Mouse (Mus musculus) CH12.LX (cell line): Measurements from ENCODE around the gene Fes. TPM values are rescaled to one million over a fixed set of nuclear protein-coding genes. Genes with fewer than 3 reads are reported as not detected.

ENCODE experiments used
- DNase-seq: peaks from one replicate; pipeline ENCODE4 v3.0.0-alpha.2; 2013; ENCODE audit errors: extremely low read depth
- H3K27ac ChIP-seq: 2 replicates; pipeline ENCODE4 v1.5.1; 2012; ENCODE audit warnings: low read depth, mild to moderate bottlenecking, control low read depth, moderate library complexity; ENCODE audit not compliant: insufficient read depth
- H3K27me3 ChIP-seq: replicated peaks from 2 replicates; pipeline ENCODE3; 2012; ENCODE audit warnings: inconsistent platforms
- H3K36me3 ChIP-seq, 2 experiments: replicated peaks in 1 of 2; 2 replicates each; pipeline versions ENCODE3 to v1.6.1; 2012; ENCODE audit warnings: inconsistent platforms in 1 of 2, low read length in 1 of 2, mild to moderate bottlenecking in 1 of 2, mixed read lengths in 1 of 2, moderate library complexity in 1 of 2; ENCODE audit not compliant: control insufficient read depth in 1 of 2, insufficient read depth in 1 of 2
- H3K4me1 ChIP-seq, 2 experiments: 2 replicates each; pipeline ENCODE4 v1.6.1; 2012; ENCODE audit warnings: inconsistent platforms in 1 of 2, moderate library complexity in 1 of 2; ENCODE audit not compliant: insufficient read depth in 2 of 2, control insufficient read depth in 1 of 2
- H3K4me2 ChIP-seq: 2 replicates; pipeline ENCODE4 v1.6.1; 2012; ENCODE audit warnings: low read depth, mild to moderate bottlenecking, control low read depth; ENCODE audit not compliant: poor library complexity, insufficient read depth, severe bottlenecking
- H3K4me3 ChIP-seq, 3 experiments: fragments of 150-350 bp in 1 of 3; sonication (generic) in 1 of 3; replicated peaks in 1 of 3; 2 replicates each; pipeline versions ENCODE3 to v1.5.1; 2011 to 2012; ENCODE audit warnings: low read depth in 2 of 3, low read length in 2 of 3, mild to moderate bottlenecking in 2 of 3, moderate library complexity in 2 of 3, control low read depth in 1 of 3, improper control_type of control experiment in 1 of 3, inconsistent platforms in 1 of 3, mixed read lengths in 1 of 3; ENCODE audit not compliant: poor library complexity in 1 of 3
- H3K79me2 ChIP-seq: replicated peaks from 2 replicates; pipeline ENCODE4 v1.6.1; 2012; ENCODE audit warnings: mild to moderate bottlenecking, moderate library complexity; ENCODE audit not compliant: control insufficient read depth, poor library complexity, insufficient read depth, severe bottlenecking; ENCODE audit errors: extremely low read depth
- H3K9ac ChIP-seq: 2 replicates; pipeline ENCODE4 v1.6.1; 2012; ENCODE audit warnings: low read depth, mild to moderate bottlenecking, control low read depth, moderate library complexity; ENCODE audit not compliant: insufficient read depth
- H3K9me3 ChIP-seq: replicated peaks from 2 replicates; pipeline ENCODE3; 2012; ENCODE audit warnings: low read length, inconsistent platforms, mixed read lengths
- BHLHE40 ChIP-seq: IDR thresholded peaks from 2 replicates; pipeline ENCODE4 v1.6.1; 2011; ENCODE audit warnings: mild to moderate bottlenecking, low read depth, low read length, improper control_type of control experiment
- CHD1 ChIP-seq: IDR thresholded peaks from 2 replicates; pipeline ENCODE4 v1.6.1; 2012; ENCODE audit warnings: low read depth, low read length, improper control_type of control experiment, inconsistent platforms
- CHD2 ChIP-seq: IDR thresholded peaks from 2 replicates; pipeline ENCODE4 v1.6.1; 2011; ENCODE audit warnings: low read length, improper control_type of control experiment
- CTCF ChIP-seq, 2 experiments: IDR thresholded peaks in 1 of 2; conservative IDR thresholded peaks in 1 of 2; 2 replicates each; pipeline ENCODE4 v1.5.1; 2011 to 2012; ENCODE audit warnings: low read depth in 2 of 2, low read length in 2 of 2, improper control_type of control experiment in 1 of 2, inconsistent platforms in 1 of 2, mild to moderate bottlenecking in 1 of 2, moderate library complexity in 1 of 2
- E2F4 ChIP-seq: IDR thresholded peaks from 2 replicates; pipeline ENCODE4 v1.6.1; 2011; ENCODE audit warnings: low read depth, low read length, improper control_type of control experiment; ENCODE audit not compliant: insufficient replicate concordance
- ELF1 ChIP-seq: IDR thresholded peaks from 2 replicates; pipeline ENCODE4 v1.6.1; 2014; ENCODE audit warnings: low read depth, mild to moderate bottlenecking, inconsistent platforms, low read length, improper control_type of control experiment
- EP300 ChIP-seq: IDR thresholded peaks from 2 replicates; pipeline ENCODE4 v1.6.1; 2011; ENCODE audit warnings: low read length, improper control_type of control experiment
- ETS1 ChIP-seq: conservative IDR thresholded peaks from 2 replicates; pipeline ENCODE4 v1.6.1; 2012; ENCODE audit warnings: low read depth, mild to moderate bottlenecking, inconsistent platforms, low read length, improper control_type of control experiment, moderate library complexity
- GABPA ChIP-seq: IDR thresholded peaks from 2 replicates; pipeline ENCODE4 v1.6.1; 2012; ENCODE audit warnings: low read depth, low read length, improper control_type of control experiment, inconsistent platforms; ENCODE audit not compliant: insufficient replicate concordance
- HCFC1 ChIP-seq: IDR thresholded peaks from 2 replicates; pipeline ENCODE4 v1.6.1; 2012; ENCODE audit warnings: low read depth, mild to moderate bottlenecking, inconsistent platforms, low read length, improper control_type of control experiment
- IRF4 ChIP-seq: IDR thresholded peaks from 2 replicates; pipeline ENCODE4 v1.6.1; 2014; ENCODE audit warnings: low read depth, mild to moderate bottlenecking, inconsistent platforms, low read length, improper control_type of control experiment
- JUN ChIP-seq: IDR thresholded peaks from 2 replicates; pipeline ENCODE4 v1.6.1; 2011; ENCODE audit warnings: low read depth, mild to moderate bottlenecking, low read length, improper control_type of control experiment, moderate library complexity; ENCODE audit not compliant: insufficient read depth
- JUND ChIP-seq: conservative IDR thresholded peaks from 2 replicates; pipeline ENCODE4 v1.6.1; 2011; ENCODE audit warnings: low read depth, low read length, improper control_type of control experiment
- KAT2A ChIP-seq: IDR thresholded peaks from 2 replicates; pipeline ENCODE4 v1.6.1; 2012; ENCODE audit warnings: low read length, improper control_type of control experiment, inconsistent platforms; ENCODE audit not compliant: insufficient replicate concordance
- MAFK ChIP-seq: IDR thresholded peaks from 2 replicates; pipeline ENCODE4 v1.6.1; 2011; ENCODE audit warnings: low read length, improper control_type of control experiment; ENCODE audit not compliant: insufficient replicate concordance
- MAX ChIP-seq: IDR thresholded peaks from 2 replicates; pipeline ENCODE4 v1.6.1; 2011; ENCODE audit warnings: low read length, improper control_type of control experiment
- MAZ ChIP-seq: IDR thresholded peaks from 2 replicates; pipeline ENCODE4 v1.6.1; 2012; ENCODE audit warnings: low read depth, mild to moderate bottlenecking, inconsistent platforms, low read length, improper control_type of control experiment, moderate library complexity
- MYC ChIP-seq: IDR thresholded peaks from 2 replicates; pipeline ENCODE4 v1.6.1; 2011; ENCODE audit warnings: low read depth, mild to moderate bottlenecking, improper control_type of control experiment, low read length
- NELFE ChIP-seq: IDR thresholded peaks from 2 replicates; pipeline ENCODE4 v1.6.1; 2011; ENCODE audit warnings: low read depth, low read length, improper control_type of control experiment
- NRF1 ChIP-seq: IDR thresholded peaks from 2 replicates; pipeline ENCODE4 v1.6.1; 2014; ENCODE audit warnings: low read depth, mild to moderate bottlenecking, inconsistent platforms, low read length, improper control_type of control experiment, moderate library complexity
- POLR2AphosphoS2 ChIP-seq: IDR thresholded peaks from 2 replicates; pipeline ENCODE4 v1.6.1; 2011; ENCODE audit warnings: low read depth, low read length, improper control_type of control experiment
- RAD21 ChIP-seq: IDR thresholded peaks from 2 replicates; pipeline ENCODE4 v1.6.1; 2011; ENCODE audit warnings: low read depth, mild to moderate bottlenecking, low read length, improper control_type of control experiment, moderate library complexity
- RCOR1 ChIP-seq: conservative IDR thresholded peaks from 2 replicates; pipeline ENCODE4 v1.6.1; 2012; ENCODE audit warnings: low read depth, mild to moderate bottlenecking, inconsistent platforms, low read length, improper control_type of control experiment
- SIN3A ChIP-seq: IDR thresholded peaks from 2 replicates; pipeline ENCODE4 v1.6.1; 2012; ENCODE audit warnings: low read length, improper control_type of control experiment, inconsistent platforms
- SMC3 ChIP-seq: IDR thresholded peaks from 2 replicates; pipeline ENCODE4 v1.6.1; 2011; ENCODE audit warnings: low read depth, low read length, improper control_type of control experiment
- TBP ChIP-seq: conservative IDR thresholded peaks from 2 replicates; pipeline ENCODE4 v1.6.1; 2011; ENCODE audit warnings: low read depth, low read length, improper control_type of control experiment
- UBTF ChIP-seq: IDR thresholded peaks from 2 replicates; pipeline ENCODE4 v1.6.1; 2012; ENCODE audit warnings: low read depth, mild to moderate bottlenecking, inconsistent platforms, low read length, improper control_type of control experiment, moderate library complexity
- USF2 ChIP-seq: conservative IDR thresholded peaks from 2 replicates; pipeline ENCODE4 v1.6.1; 2011; ENCODE audit warnings: low read depth, low read length, improper control_type of control experiment
- ZC3H11A ChIP-seq: IDR thresholded peaks from 2 replicates; pipeline ENCODE4 v1.6.1; 2012; ENCODE audit warnings: low read depth, mild to moderate bottlenecking, inconsistent platforms, low read length, improper control_type of control experiment
- ZKSCAN1 ChIP-seq: IDR thresholded peaks from 2 replicates; pipeline ENCODE4 v1.6.1; 2012; ENCODE audit warnings: low read depth, inconsistent platforms, low read length, improper control_type of control experiment, borderline replicate concordance
- dilution Hi-C: fragments of 300-500 bp; cut with MboI; formaldehyde crosslinking; loops from 2 replicates; pipeline ENCODE4 v1.14.3; 2020; ENCODE audit warnings: low sequenced_read_pairs; ENCODE audit not compliant: extremely low pct_unique_long_range_greater_than_20kb, extremely low pct_ligation_motif_present
- in situ Hi-C: fragments of 300-500 bp; cut with MboI; formaldehyde crosslinking; loops from 3 replicates; pipeline ENCODE4 v1.14.3; 2019; ENCODE audit warnings: low sequenced_read_pairs, low pct_ligation_motif_present, low pct_unique_long_range_greater_than_20kb, mixed read lengths
- polyA plus RNA-seq: library from polyadenylated mRNA; unstranded; fragments of >175 nt; gene quantifications from 2 replicates; pipeline ENCODE4 v1.2.1, GENCODE M21; 2012; ENCODE audit warnings: low read depth; ENCODE audit not compliant: insufficient read length
- total RNA-seq, 2 experiments: library from RNA; depleted of rRNA; stranded (reverse); fragments of 300-350 nt in 1 of 2; fragments of >200 nt in 1 of 2; gene quantifications; 2 replicates each; pipeline ENCODE4 v1.2.3; 2012 to 2014

Gene Fes
- total and polyA plus RNA-seq, 3 experiments, result 4.3 to 11.7 (median 9.8) TPM

DNA sequence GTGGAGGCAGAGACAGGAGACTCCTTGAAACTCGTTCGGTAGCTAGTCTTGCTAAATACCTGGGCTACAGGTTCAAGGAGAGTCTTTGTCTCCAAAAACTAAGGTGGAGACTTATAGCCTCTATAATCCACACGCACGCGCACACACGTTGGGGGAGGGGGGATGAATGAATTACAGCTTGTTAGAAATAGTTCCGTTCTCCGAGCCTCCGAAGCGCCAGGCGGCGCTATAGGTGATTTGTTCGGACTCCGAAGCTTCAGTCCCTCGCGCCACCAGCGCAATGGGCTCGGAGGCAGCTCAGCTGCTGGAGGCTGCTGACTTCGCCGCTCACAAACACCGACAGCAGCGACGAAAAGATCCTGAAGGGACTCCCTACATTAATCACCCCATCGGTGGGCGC lies 44.9 kb downstream of the Fes start, which contains the start of gene Hddc3 (continued):
- TF ChIP-seq SMC3 (peak; percentile 35; the same call in 1 of the 2 replicates), CHD1 (no peak), ZKSCAN1 (no peak), ZC3H11A (no peak), CHD2 (peak; percentile 82), NELFE (peak; percentile 92), HCFC1 (peak; percentile 72), ETS1 (0 out of 2 replicates have a peak, but pooled peaks have one; percentile 17), MAX (peak; percentile 69; the same call in 1 of the 2 replicates), KAT2A (no peak), NRF1 (peak; percentile 84), JUN (no peak), RCOR1 (no peak), EP300 (peak; percentile 7; the same call in 1 of the 2 replicates), SIN3A (peak; percentile 89), GABPA (no peak)

GRCm38 (mm10) chr7:80341793-80342192 lies 46.0 kb downstream of the Fes start:
- Histone ChIP-seq H3K27ac (no peak overlapping the region), H3K4me2 (no peak overlapping the region), H3K79me2 (no peaks in the 10 kb centered on the region), H3K4me3 (no peak overlapping the region), H3K9me3 (peaks cover 6% of the 10 kb centered on the region), H3K36me3 (peaks cover 5 to 25% of the 10 kb centered on the region in 2 experiments), H3K9ac (no peak overlapping the region), H3K4me1 (peaks cover 16 to 47% of the 10 kb centered on the region in 2 experiments), H3K27me3 (peaks cover 15% of the 10 kb centered on the region)
- dilution Hi-C loops, result no loop called here
- TF ChIP-seq CHD1 (no peak), BHLHE40 (no peak), RAD21 (no peak), SMC3 (no peak), MAZ (no peak), TBP (no peak), JUND (no peak), CHD2 (no peak), USF2 (no peak), E2F4 (no peak), IRF4 (no peak), MYC (no peak), CTCF (conservative IDR thresholded peaks at IDR 0.05 in 1 of 2, IDR thresholded peaks at IDR 0.05 in 1 of 2; ENCODE audit: low read depth in 2 of 2, low read length in 2 of 2) (no peak), POLR2AphosphoS2 (no peak), MAFK (no peak), ELF1 (no peak), RCOR1 (no peak), MAX (no peak), UBTF (no peak)
- in situ Hi-C loops, result loop anchor here (5.0 kb wide), 1 partner anchor 36 kb away; no protein-coding TSS in a partner anchor
- DNase-seq, result no peak
